In the genomic region with DNA sequence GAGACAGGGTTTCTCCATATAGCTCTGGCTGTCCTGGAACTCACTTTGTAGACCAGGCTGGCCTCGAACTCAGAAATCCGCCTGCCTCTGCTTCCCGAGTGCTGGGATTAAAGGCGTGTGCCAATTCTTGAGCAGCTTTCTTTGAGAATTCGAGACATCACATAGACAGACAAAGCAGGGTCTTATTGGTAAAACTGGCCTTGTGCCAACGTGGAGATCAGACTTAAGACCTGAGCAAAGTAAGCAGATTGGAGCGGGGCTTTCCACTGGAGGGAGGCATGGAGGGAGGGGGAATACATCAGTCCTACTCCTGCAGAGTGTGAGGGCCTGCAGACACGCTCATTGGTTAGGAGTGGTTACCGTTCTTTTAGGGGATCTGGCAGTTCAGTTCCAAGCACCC, we compare ENCODE assay signal across 28 mouse cellular contexts. TPM values are rescaled to one million over a fixed set of nuclear protein-coding genes. Genes with fewer than 3 reads are reported as not detected.
DNase-seq lines count a peak whose midpoint lies in the region; ATAC-seq and TF ChIP-seq lines count a peak whose summit lies in the region.
"Had no signal": no experiment of that assay in that cellular context is flagged by ENCODE, and none has a peak within 500 bp of the region (broad histone marks: within the 10 kb centered on the region; RNA-seq: fewer than 3 reads in every experiment).

No protein-coding gene starts in this region.

- H3K27me3 ChIP-seq in lung, embryonic 14.5 days (ENCODE audit: insufficient read depth, low read length) = no peaks in the 10 kb centered on the region
- no peaks in the 10 kb centered on the region for H3K27me3 ChIP-seq in CH12.LX (replicated peaks)
- H3K27me3 ChIP-seq in heart, embryonic 11.5 days (ENCODE audit: control insufficient read depth, insufficient read depth, low read length) = no peaks in the 10 kb centered on the region
- H3K27me3 ChIP-seq: embryonic facial prominence, embryonic 12.5 days; forebrain, embryonic 13.5 days; heart, embryonic 12.5 days; heart, embryonic 15.5 days; hindbrain, embryonic 13.5 days had no signal

- dilution Hi-C loops in CH12.LX (cut with MboI; ENCODE audit: extremely low pct_ligation_motif_present, extremely low pct_unique_long_range_greater_than_20kb, low sequenced_read_pairs) = no loop called here

- H3K4me3 ChIP-seq in lung, embryonic 14.5 days (ENCODE audit: low read depth, low read length) = no peak overlapping the region
- H3K4me3 ChIP-seq in CH12.LX (replicated peaks in 1 of 3; ENCODE audit: low read depth in 2 of 3, low read length in 2 of 3, poor library complexity in 1 of 3) = no peak overlapping the region
- H3K4me3 ChIP-seq in heart, embryonic 11.5 days (ENCODE audit: low read depth, low read length) = no peak overlapping the region
- H3K4me3 ChIP-seq: embryonic facial prominence, embryonic 12.5 days; erythroblast, embryonic 14.5 days; forebrain, embryonic 13.5 days; gastrocnemius, adult 2 months; heart, embryonic 12.5 days; heart, embryonic 15.5 days; hindbrain, embryonic 10.5 days; hindbrain, embryonic 13.5 days had no signal

- in situ Hi-C loops in CH12.LX (cut with MboI; ENCODE audit: low pct_ligation_motif_present, low pct_unique_long_range_greater_than_20kb, low sequenced_read_pairs) = no loop called here

- H3K4me1 ChIP-seq in lung, embryonic 14.5 days (ENCODE audit: insufficient read depth) = no peaks in the 10 kb centered on the region
- H3K4me1 ChIP-seq in CH12.LX (ENCODE audit: control insufficient read depth in 1 of 2, insufficient read depth in 2 of 2) = peaks cover 3 to 4% of the 10 kb centered on the region in 2 experiments; a peak in 3 of 4 replicates
- no peaks in the 10 kb centered on the region for H3K4me1 ChIP-seq in heart, embryonic 11.5 days (ENCODE audit: control insufficient read depth, insufficient read depth, low read length)

- no peak for TF ChIP-seq CTCF in lung, embryonic 14.5 days (IDR thresholded peaks at IDR 0.05; ENCODE audit: low read depth)
- TF ChIP-seq CTCF in CH12.LX (conservative IDR thresholded peaks at IDR 0.05 in 1 of 2, IDR thresholded peaks at IDR 0.05 in 1 of 2; ENCODE audit: low read depth in 2 of 2, low read length in 2 of 2) = no peak
- no peak for TF ChIP-seq CTCF in brain, embryonic 14.5 days (IDR thresholded peaks at IDR 0.05; ENCODE audit: borderline replicate concordance, extremely low read depth, insufficient read depth, insufficient read length)

- ATAC-seq in lung, embryonic 14.5 days (ENCODE audit: insufficient read depth) = no peak
- no peak for ATAC-seq in heart, embryonic 11.5 days (replicated peaks; ENCODE audit: insufficient number of reproducible peaks, low FRiP score, low TSS enrichment)
- ATAC-seq: activated CD4-positive, CD25-positive, alpha-beta regulatory T cell, adult 4 months; CD4-positive, CD25-positive, alpha-beta regulatory T cell, adult 4 months; forebrain, embryonic 13.5 days; forebrain, postnatal 0 days; hindbrain, postnatal 0 days; inflammation-experienced regulatory T-cells, adult 6 months had no signal

- peak; percentile 43 for DNase-seq in lung, embryonic 14.5 days
- DNase-seq in lung, postnatal 14 days = no peak
- no peak for DNase-seq in CH12.LX (ENCODE audit: extremely low read depth)
- peak; percentile 70 for DNase-seq in brain, embryonic 14.5 days (ENCODE audit: low read depth)
- peak; percentile 75 for DNase-seq in retina, postnatal 7 days (ENCODE audit: low read depth, low spot score)
- DNase-seq: adrenal gland, adult 8-10 months; adrenal gland, postnatal 25 days; cerebellum, adult 18-20 months; cerebellum, adult 9-10 months; cerebellum, postnatal 14 days; forebrain, postnatal 0 days; gastrocnemius, adult 2 months; gastrocnemius, postnatal 14 days; heart, adult 11 months; heart, postnatal 10 days; heart, postnatal 36 days had no signal

- no peak overlapping the region for H3K9ac ChIP-seq in lung, embryonic 14.5 days
- no peak overlapping the region for H3K9ac ChIP-seq in CH12.LX (ENCODE audit: insufficient read depth, low read depth)
- H3K9ac ChIP-seq in heart, embryonic 11.5 days (ENCODE audit: low read depth, low read length) = no peak overlapping the region
- H3K9ac ChIP-seq: embryonic facial prominence, embryonic 12.5 days; forebrain, embryonic 13.5 days; forebrain, postnatal 0 days; heart, embryonic 12.5 days; heart, embryonic 15.5 days; hindbrain, embryonic 13.5 days had no signal

- no peak overlapping the region for H3K27ac ChIP-seq in lung, embryonic 14.5 days (ENCODE audit: low read depth)
- no peak overlapping the region for H3K27ac ChIP-seq in CH12.LX (ENCODE audit: insufficient read depth, low read depth)
- no peak overlapping the region for H3K27ac ChIP-seq in heart, embryonic 11.5 days (ENCODE audit: low read depth, low read length)
- H3K27ac ChIP-seq: gastrocnemius, adult 2 months; heart, embryonic 15.5 days; hindbrain, embryonic 10.5 days; hindbrain, embryonic 13.5 days; hindbrain, postnatal 0 days had no signal

- WGBS in lung, embryonic 14.5 days = 60% methylated on average over 9 of the region's 9 CpGs
- 78% methylated on average over 9 of the region's 9 CpGs for WGBS in heart, embryonic 11.5 days (ENCODE audit: insufficient replicate concordance)

- H3K4me2 ChIP-seq in lung, embryonic 14.5 days = no peak overlapping the region
- no peak overlapping the region for H3K4me2 ChIP-seq in CH12.LX (ENCODE audit: insufficient read depth, low read depth, poor library complexity, severe bottlenecking)
- no peak overlapping the region for H3K4me2 ChIP-seq in heart, embryonic 11.5 days
- H3K4me2 ChIP-seq: embryonic facial prominence, embryonic 12.5 days; forebrain, embryonic 13.5 days; heart, embryonic 12.5 days; heart, embryonic 15.5 days; hindbrain, embryonic 13.5 days had no signal

- H3K9me3 ChIP-seq in lung, embryonic 14.5 days (ENCODE audit: low read depth, low read length) = no peaks in the 10 kb centered on the region
- H3K9me3 ChIP-seq in CH12.LX (replicated peaks; ENCODE audit: low read length) = peaks cover 5% of the 10 kb centered on the region
- no peaks in the 10 kb centered on the region for H3K9me3 ChIP-seq in heart, embryonic 11.5 days (replicated peaks; ENCODE audit: control insufficient read depth, low read length)
- H3K9me3 ChIP-seq: embryonic facial prominence, embryonic 12.5 days; forebrain, embryonic 13.5 days; heart, embryonic 12.5 days; heart, embryonic 15.5 days; hindbrain, embryonic 10.5 days; hindbrain, embryonic 13.5 days had no signal

- no peaks in the 10 kb centered on the region for H3K36me3 ChIP-seq in lung, embryonic 14.5 days (ENCODE audit: insufficient read depth)
- H3K36me3 ChIP-seq in CH12.LX (replicated peaks in 1 of 2; ENCODE audit: control insufficient read depth in 1 of 2, insufficient read depth in 1 of 2, low read length in 1 of 2) = no peaks in the 10 kb centered on the region
- no peaks in the 10 kb centered on the region for H3K36me3 ChIP-seq in heart, embryonic 11.5 days (ENCODE audit: control insufficient read depth, insufficient read depth, low read length)
- H3K36me3 ChIP-seq: embryonic facial prominence, embryonic 12.5 days; heart, embryonic 12.5 days; heart, embryonic 15.5 days; hindbrain, embryonic 10.5 days; hindbrain, embryonic 13.5 days had no signal

- no peak for TF ChIP-seq POLR2A in CH12.LX (IDR thresholded peaks at IDR 0.05; ENCODE audit: low read depth, low read length)
- no peak for TF ChIP-seq POLR2A in brain, embryonic 14.5 days (IDR thresholded peaks at IDR 0.05; ENCODE audit: borderline replicate concordance, extremely low read depth, insufficient read depth, insufficient read length, poor library complexity, severe bottlenecking)

- H3K79me2 ChIP-seq in CH12.LX (replicated peaks; ENCODE audit: control insufficient read depth, extremely low read depth, insufficient read depth, poor library complexity, severe bottlenecking) = no peaks in the 10 kb centered on the region

- no peak for TF ChIP-seq EP300 in CH12.LX (IDR thresholded peaks at IDR 0.05; ENCODE audit: low read length)

- TF ChIP-seq RAD21 in CH12.LX (IDR thresholded peaks at IDR 0.05; ENCODE audit: low read depth, low read length) = no peak

TF ChIP-seq in CH12.LX, 34 proteins besides CTCF, POLR2A, EP300 and RAD21:
- TF ChIP-seq MAFK (IDR thresholded peaks at IDR 0.05; ENCODE audit: insufficient replicate concordance, low read length) (no peak), ETS1 (conservative IDR thresholded peaks at IDR 0.05; ENCODE audit: low read depth, low read length) (peak; percentile 10; the same call in 1 of the 2 replicates)
TF ChIP-seq in CH12.LX: peak in this region for 1.

RNA-seq across cellular contexts. Expression of gene Zfp148, which starts 53.5 kb away (rescaled TPM):
- polyA plus RNA-seq in lung, embryonic 14.5 days (2014; fragmentation: Nextera tagmentation; extraction: Ambion mirVana) = 50.3 and 55.5 TPM in 2 replicates
- 19.5 and 23.2 TPM in 2 replicates for total RNA-seq in CH12.LX (2012; rRNA removed)
- total RNA-seq in CH12.LX (2014; rRNA removed) = 28.6 and 30.4 TPM in 2 replicates
- 36.6 and 39.9 TPM in 2 replicates for polyA plus RNA-seq in CH12.LX (2012; ENCODE audit: insufficient read length, low read depth)
- polyA plus RNA-seq in brain, embryonic 14.5 days (2012; rRNA removed) = 23.7 and 30.8 TPM in 2 replicates
- 37.8 and 39.2 TPM in 2 replicates for polyA plus RNA-seq in heart, embryonic 11.5 days (2014; fragmentation: Nextera tagmentation; extraction: Ambion mirVana)

Comparison
In these comparisons a context has a peak if more than half of its experiments do, and no peak if none do; other contexts are left out.
1. DNase-seq: peak in lung, embryonic 14.5 days (single experiment), brain, embryonic 14.5 days (single experiment) and retina, postnatal 7 days (single experiment); none in lung, postnatal 14 days (single experiment) and CH12.LX (single experiment).